ENCODE assay signal across 18 mouse cellular contexts in the genomic region with DNA sequence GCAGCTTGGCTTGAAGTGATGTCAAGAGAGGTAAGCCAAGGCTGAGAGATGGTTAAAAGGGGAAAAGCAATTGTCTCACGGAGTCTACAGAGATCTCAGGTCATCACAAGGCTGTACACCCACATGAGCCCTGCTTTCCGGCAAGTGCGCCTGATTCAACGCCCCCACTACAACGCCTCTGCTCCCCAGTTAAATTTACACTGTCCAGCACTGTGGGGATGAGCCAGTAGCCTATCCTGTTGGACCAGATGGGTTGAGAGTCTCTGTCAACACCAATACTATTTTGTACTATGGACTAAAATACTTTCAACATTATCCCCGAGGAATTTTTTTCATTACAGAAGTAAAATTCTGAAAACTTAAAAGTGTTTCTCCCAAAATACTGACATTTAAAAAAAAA.
"Had no signal": no experiment of that assay in that cellular context is flagged by ENCODE, and none has a peak within 500 bp of the region (broad histone marks: within the 10 kb centered on the region; RNA-seq: fewer than 3 reads in every experiment).

No protein-coding gene starts in this region.

- H3K4me2 ChIP-seq: limb, embryonic 15.5 days; liver, embryonic 13.5 days; lung, embryonic 15.5 days; midbrain, embryonic 12.5 days had no signal

- H3K9me3 ChIP-seq: limb, embryonic 15.5 days; liver, embryonic 13.5 days; lung, embryonic 15.5 days; midbrain, embryonic 12.5 days had no signal

- H3K4me1 ChIP-seq: limb, embryonic 15.5 days; liver, embryonic 13.5 days; lung, embryonic 15.5 days; megakaryocyte, embryonic 14.5 days; midbrain, embryonic 12.5 days had no signal

- H3K9ac ChIP-seq: limb, embryonic 15.5 days; liver, embryonic 13.5 days; liver, postnatal 0 days; lung, embryonic 15.5 days; midbrain, embryonic 12.5 days had no signal

- H3K4me3 ChIP-seq: layer of hippocampus, adult 2 months; limb, embryonic 15.5 days; liver, embryonic 13.5 days; lung, embryonic 15.5 days; megakaryocyte, embryonic 14.5 days; midbrain, embryonic 12.5 days had no signal

- H3K36me3 ChIP-seq: limb, embryonic 15.5 days; liver, embryonic 13.5 days; lung, embryonic 15.5 days; midbrain, embryonic 12.5 days had no signal

- ATAC-seq: inflammation-experienced regulatory T-cells, adult 6 months; liver, postnatal 0 days; midbrain, embryonic 16.5 days had no signal

- DNase-seq: kidney, adult 11 months; kidney, adult 9 months; kidney, postnatal 36 days; liver, embryonic 13.5 days; liver, postnatal 0 days; lung, postnatal 14 days; thymus, adult 18-20 months; thymus, postnatal 14 days had no signal

- H3K27me3 ChIP-seq: limb, embryonic 15.5 days; liver, embryonic 13.5 days; lung, embryonic 15.5 days; megakaryocyte, embryonic 14.5 days; midbrain, embryonic 12.5 days had no signal

- H3K27ac ChIP-seq: kidney, postnatal 0 days; layer of hippocampus, adult 2 months; limb, embryonic 15.5 days; liver, embryonic 13.5 days; lung, embryonic 15.5 days; macrophage; midbrain, embryonic 12.5 days; stomach, postnatal 0 days had no signal
